Mouse (Mus musculus): ENCODE data around the gene Ankrd28. TPM values are rescaled to one million over a fixed set of nuclear protein-coding genes. Genes with fewer than 3 reads are reported as not detected.

Gene Ankrd28
- polyA plus RNA-seq, 1 experiment from 2014 or later: 11.7 TPM

- Histone ChIP-seq H3K9me3 (ENCODE audit: control insufficient read depth, low read length) (no peaks in the 10 kb centered on the region), H3K27ac (ENCODE audit: low read depth) (no peak overlapping the region), H3K9ac (ENCODE audit: low read length) (no peak overlapping the region), H3K4me1 (replicated peaks; ENCODE audit: control insufficient read depth, insufficient read depth, low read length) (no peaks in the 10 kb centered on the region), H3K4me2 (ENCODE audit: low read length) (no peak overlapping the region), H3K36me3 (ENCODE audit: control insufficient read depth, insufficient read depth, low read length) (no peaks in the 10 kb centered on the region), H3K4me3 (ENCODE audit: low read depth, low read length) (no peak overlapping the region), H3K27me3 (replicated peaks; ENCODE audit: control insufficient read depth, insufficient read depth, low read length) (no peaks in the 10 kb centered on the region)
- 79% methylated on average over 7 of the region's 7 CpGs for WGBS
- DNase-seq (ENCODE audit: low spot score): no peak
- no peak for ATAC-seq (replicated peaks; ENCODE audit: low FRiP score, low TSS enrichment, low read depth)
Measured at GRCm38 (mm10) chr14:31800976-31801375, 29.5 kb downstream of the Ankrd28 start.

GRCm38 (mm10) chr14:31800446-31800845, 30.0 kb downstream of the Ankrd28 start:
- ATAC-seq (replicated peaks; ENCODE audit: low FRiP score, low TSS enrichment, low read depth) (no peak), DNase-seq (ENCODE audit: low spot score) (no peak)
- H3K4me2 ChIP-seq (ENCODE audit: low read length): no peak overlapping the region
- no peaks in the 10 kb centered on the region for H3K4me1 ChIP-seq (replicated peaks; ENCODE audit: control insufficient read depth, insufficient read depth, low read length)
- WGBS: 85% methylated on average over 5 of the region's 5 CpGs
- no peak overlapping the region for H3K4me3 ChIP-seq (ENCODE audit: low read depth, low read length)
- H3K36me3 ChIP-seq (ENCODE audit: control insufficient read depth, insufficient read depth, low read length): no peaks in the 10 kb centered on the region
- H3K27me3 ChIP-seq (replicated peaks; ENCODE audit: control insufficient read depth, insufficient read depth, low read length): no peaks in the 10 kb centered on the region
- no peak overlapping the region for H3K27ac ChIP-seq (ENCODE audit: low read depth)
- H3K9me3 ChIP-seq (ENCODE audit: control insufficient read depth, low read length): no peaks in the 10 kb centered on the region
- H3K9ac ChIP-seq (ENCODE audit: low read length): no peak overlapping the region

GRCm38 (mm10) chr14:31798937-31799336, 31.5 kb downstream of the Ankrd28 start:
- no peak overlapping the region for H3K9ac ChIP-seq (ENCODE audit: low read length)
- ATAC-seq (replicated peaks; ENCODE audit: low FRiP score, low TSS enrichment, low read depth) (no peak), DNase-seq (ENCODE audit: low spot score) (no peak)
- H3K9me3 ChIP-seq (ENCODE audit: control insufficient read depth, low read length): no peaks in the 10 kb centered on the region
- H3K4me3 ChIP-seq (ENCODE audit: low read depth, low read length): no peak overlapping the region
- WGBS: 84% methylated on average over 10 of the region's 10 CpGs
- no peak overlapping the region for H3K27ac ChIP-seq (ENCODE audit: low read depth)
- H3K36me3 ChIP-seq (ENCODE audit: control insufficient read depth, insufficient read depth, low read length): no peaks in the 10 kb centered on the region
- H3K4me1 ChIP-seq (replicated peaks; ENCODE audit: control insufficient read depth, insufficient read depth, low read length): no peaks in the 10 kb centered on the region
- no peak overlapping the region for H3K4me2 ChIP-seq (ENCODE audit: low read length)
- no peaks in the 10 kb centered on the region for H3K27me3 ChIP-seq (replicated peaks; ENCODE audit: control insufficient read depth, insufficient read depth, low read length)

- no peak overlapping the region for H3K4me3 ChIP-seq (ENCODE audit: low read depth, low read length)
- H3K9ac ChIP-seq (ENCODE audit: low read length): no peak overlapping the region
- H3K9me3 ChIP-seq (ENCODE audit: control insufficient read depth, low read length): no peaks in the 10 kb centered on the region
- H3K27me3 ChIP-seq (replicated peaks; ENCODE audit: control insufficient read depth, insufficient read depth, low read length): no peaks in the 10 kb centered on the region
- no peak for DNase-seq (ENCODE audit: low spot score)
- 54% methylated on average over 1 of the region's 1 CpGs for WGBS
- no peak for ATAC-seq (replicated peaks; ENCODE audit: low FRiP score, low TSS enrichment, low read depth)
- no peak overlapping the region for H3K4me2 ChIP-seq (ENCODE audit: low read length)
- no peaks in the 10 kb centered on the region for H3K4me1 ChIP-seq (replicated peaks; ENCODE audit: control insufficient read depth, insufficient read depth, low read length)
- H3K36me3 ChIP-seq (ENCODE audit: control insufficient read depth, insufficient read depth, low read length): no peaks in the 10 kb centered on the region
- no peak overlapping the region for H3K27ac ChIP-seq (ENCODE audit: low read depth)
Measured at GRCm38 (mm10) chr14:31795535-31795934, 34.9 kb downstream of the Ankrd28 start.

- no peaks in the 10 kb centered on the region for H3K36me3 ChIP-seq (ENCODE audit: control insufficient read depth, insufficient read depth, low read length)
- H3K9me3 ChIP-seq (ENCODE audit: control insufficient read depth, low read length): no peaks in the 10 kb centered on the region
- DNase-seq (ENCODE audit: low spot score): no peak
- 34% methylated on average over 1 of the region's 1 CpGs for WGBS
- no peak overlapping the region for H3K27ac ChIP-seq (ENCODE audit: low read depth)
- no peak overlapping the region for H3K4me2 ChIP-seq (ENCODE audit: low read length)
- H3K4me3 ChIP-seq (ENCODE audit: low read depth, low read length): no peak overlapping the region
- no peaks in the 10 kb centered on the region for H3K4me1 ChIP-seq (replicated peaks; ENCODE audit: control insufficient read depth, insufficient read depth, low read length)
- no peaks in the 10 kb centered on the region for H3K27me3 ChIP-seq (replicated peaks; ENCODE audit: control insufficient read depth, insufficient read depth, low read length)
- ATAC-seq (replicated peaks; ENCODE audit: low FRiP score, low TSS enrichment, low read depth): no peak
- H3K9ac ChIP-seq (ENCODE audit: low read length): no peak overlapping the region
Measured at GRCm38 (mm10) chr14:31794776-31795126, 35.7 kb downstream of the Ankrd28 start.

- 0 out of 2 replicates have a peak, but pooled peaks have one; percentile 62 for ATAC-seq (replicated peaks; ENCODE audit: low FRiP score, low TSS enrichment, low read depth)
- WGBS: 68% methylated on average over 4 of the region's 4 CpGs
Measured at GRCm38 (mm10) chr14:31793979-31794775, 36.3 kb downstream of the Ankrd28 start.

GRCm38 (mm10) chr14:31790797-31791196, 39.7 kb downstream of the Ankrd28 start:
- H3K27me3 ChIP-seq (replicated peaks; ENCODE audit: control insufficient read depth, insufficient read depth, low read length): no peaks in the 10 kb centered on the region
- peaks cover 5% of the 10 kb centered on the region; the same call in 1 of the 2 replicates for H3K4me1 ChIP-seq (replicated peaks; ENCODE audit: control insufficient read depth, insufficient read depth, low read length)
- DNase-seq (ENCODE audit: low spot score) (no peak), ATAC-seq (replicated peaks; ENCODE audit: low FRiP score, low TSS enrichment, low read depth) (no peak)
- H3K27ac ChIP-seq (ENCODE audit: low read depth): no peak overlapping the region
- 60% methylated on average over 1 of the region's 1 CpGs for WGBS
- no peak overlapping the region for H3K4me2 ChIP-seq (ENCODE audit: low read length)
- H3K36me3 ChIP-seq (ENCODE audit: control insufficient read depth, insufficient read depth, low read length): no peaks in the 10 kb centered on the region
- H3K9me3 ChIP-seq (ENCODE audit: control insufficient read depth, low read length): no peaks in the 10 kb centered on the region
- H3K9ac ChIP-seq (ENCODE audit: low read length): no peak overlapping the region
- no peak overlapping the region for H3K4me3 ChIP-seq (ENCODE audit: low read depth, low read length)

More at GRCm38 (mm10) chr14:31793979-31794775, 36.3 kb downstream of the Ankrd28 start:
- DNase-seq (ENCODE audit: low spot score): peak; percentile 69
- Histone ChIP-seq H3K9ac (ENCODE audit: low read length) (no peak overlapping the region), H3K27me3 (replicated peaks; ENCODE audit: control insufficient read depth, insufficient read depth, low read length) (no peaks in the 10 kb centered on the region), H3K36me3 (ENCODE audit: control insufficient read depth, insufficient read depth, low read length) (no peaks in the 10 kb centered on the region), H3K9me3 (ENCODE audit: control insufficient read depth, low read length) (no peaks in the 10 kb centered on the region), H3K4me3 (ENCODE audit: low read depth, low read length) (no peak overlapping the region), H3K27ac (ENCODE audit: low read depth) (no peak overlapping the region), H3K4me2 (ENCODE audit: low read length) (no peak overlapping the region), H3K4me1 (replicated peaks; ENCODE audit: control insufficient read depth, insufficient read depth, low read length) (no peaks in the 10 kb centered on the region)

- ATAC-seq (replicated peaks; ENCODE audit: low FRiP score, low TSS enrichment, low read depth) (no peak), DNase-seq (ENCODE audit: low spot score) (no peak)
- Histone ChIP-seq H3K9me3 (ENCODE audit: control insufficient read depth, low read length) (no peaks in the 10 kb centered on the region), H3K27ac (ENCODE audit: low read depth) (no peak overlapping the region), H3K36me3 (ENCODE audit: control insufficient read depth, insufficient read depth, low read length) (no peaks in the 10 kb centered on the region), H3K9ac (ENCODE audit: low read length) (no peak overlapping the region), H3K4me3 (ENCODE audit: low read depth, low read length) (no peak overlapping the region), H3K27me3 (replicated peaks; ENCODE audit: control insufficient read depth, insufficient read depth, low read length) (no peaks in the 10 kb centered on the region), H3K4me2 (ENCODE audit: low read length) (no peak overlapping the region), H3K4me1 (replicated peaks; ENCODE audit: control insufficient read depth, insufficient read depth, low read length) (peaks cover 9% of the 10 kb centered on the region)
- WGBS: 58% methylated on average over 2 of the region's 2 CpGs
Measured at GRCm38 (mm10) chr14:31786906-31787305, 43.5 kb downstream of the Ankrd28 start.

- DNase-seq (ENCODE audit: low spot score) (no peak), ATAC-seq (replicated peaks; ENCODE audit: low FRiP score, low TSS enrichment, low read depth) (no peak)
Measured at GRCm38 (mm10) chr14:31785681-31786080, 44.8 kb downstream of the Ankrd28 start.

More at GRCm38 (mm10) chr14:31785681-31786080, 44.8 kb downstream of the Ankrd28 start:
- Histone ChIP-seq H3K27me3 (replicated peaks; ENCODE audit: control insufficient read depth, insufficient read depth, low read length) (no peaks in the 10 kb centered on the region), H3K27ac (ENCODE audit: low read depth) (no peak overlapping the region), H3K9me3 (ENCODE audit: control insufficient read depth, low read length) (no peaks in the 10 kb centered on the region), H3K4me1 (replicated peaks; ENCODE audit: control insufficient read depth, insufficient read depth, low read length) (peaks cover 16% of the 10 kb centered on the region), H3K4me2 (ENCODE audit: low read length) (no peak overlapping the region), H3K9ac (ENCODE audit: low read length) (no peak overlapping the region), H3K36me3 (ENCODE audit: control insufficient read depth, insufficient read depth, low read length) (no peaks in the 10 kb centered on the region), H3K4me3 (ENCODE audit: low read depth, low read length) (no peak overlapping the region)
